Mouse (Mus musculus): Measurements from ENCODE around the gene Wnk2. TPM values are rescaled to one million over a fixed set of nuclear protein-coding genes. Genes with fewer than 3 reads are reported as not detected.

Wnk2 gene
- polyA plus RNA-seq, 1 experiment from 2014 or later: 0.36 TPM

DNA sequence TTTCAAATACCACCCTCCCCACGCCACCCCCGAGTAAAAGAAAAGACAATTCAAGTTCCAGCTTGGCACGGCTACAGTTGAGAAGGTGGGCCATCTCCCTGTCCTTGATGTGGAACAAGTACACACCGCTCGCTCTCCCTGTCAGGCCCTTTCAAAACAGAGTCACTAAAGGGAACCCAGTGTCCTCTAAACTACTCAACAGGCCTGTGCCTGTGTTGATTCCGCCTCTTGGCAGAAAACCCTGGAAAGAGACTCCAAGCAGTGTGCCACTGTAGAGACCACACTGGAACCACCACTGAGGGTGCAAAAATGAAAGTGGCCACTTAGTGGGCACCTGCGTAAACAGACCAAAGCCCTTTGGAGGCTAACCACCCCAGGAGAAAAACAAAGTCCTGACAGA, 4.5 kb downstream of the Wnk2 start:
- H3K4me3 ChIP-seq (ENCODE audit: low read depth, low read length): no peak overlapping the region
- peaks cover 3% of the 10 kb centered on the region; the same call in 1 of the 2 replicates for H3K4me1 ChIP-seq (ENCODE audit: insufficient read depth, low read depth, low read length)
- TF ChIP-seq EP300 (IDR thresholded peaks at IDR 0.05) (no peak), CTCF (IDR thresholded peaks at IDR 0.05) (no peak)
- H3K9ac ChIP-seq (replicated peaks; ENCODE audit: low read depth): no peak overlapping the region
- H3K27me3 ChIP-seq (replicated peaks; ENCODE audit: insufficient read depth, low read length): peaks cover 30% of the 10 kb centered on the region
- no peaks in the 10 kb centered on the region for H3K9me3 ChIP-seq (ENCODE audit: low read length)
- DNase-seq (ENCODE audit: low spot score) (no peak), ATAC-seq (no peak)
- H3K4me2 ChIP-seq (replicated peaks; ENCODE audit: low read depth, low read length): no peak overlapping the region
- no peaks in the 10 kb centered on the region for H3K36me3 ChIP-seq (ENCODE audit: insufficient read depth, low read length)
- no peak overlapping the region for H3K27ac ChIP-seq (ENCODE audit: low read length)
- 74% methylated on average over 7 of the region's 7 CpGs for WGBS

DNA sequence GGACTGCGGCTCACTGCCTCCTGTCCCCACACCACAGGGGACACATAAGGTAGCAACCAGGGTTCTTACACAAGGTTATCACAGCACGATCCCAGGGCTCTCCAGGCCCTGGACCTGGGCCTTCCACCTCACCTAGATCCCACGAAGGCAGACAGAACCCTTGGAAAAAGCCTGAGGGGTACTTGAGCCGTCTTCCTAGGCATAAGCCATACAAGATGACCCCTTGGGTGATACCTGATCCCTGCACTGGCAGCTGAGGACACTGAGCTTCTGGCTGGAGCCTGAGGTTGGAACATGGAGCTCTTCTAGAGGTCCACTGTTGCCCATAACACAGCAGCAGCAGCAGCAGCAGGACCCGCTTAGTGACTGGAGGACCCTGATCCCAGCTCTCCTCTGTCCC, 5.4 kb downstream of the Wnk2 start:
- no peak for TF ChIP-seq CTCF (IDR thresholded peaks at IDR 0.05)
- no peak for TF ChIP-seq EP300 (IDR thresholded peaks at IDR 0.05)
- Histone ChIP-seq H3K36me3 (ENCODE audit: insufficient read depth, low read length) (no peaks in the 10 kb centered on the region), H3K9ac (replicated peaks; ENCODE audit: low read depth) (no peak overlapping the region), H3K4me2 (replicated peaks; ENCODE audit: low read depth, low read length) (no peak overlapping the region), H3K27me3 (replicated peaks; ENCODE audit: insufficient read depth, low read length) (peaks cover 22% of the 10 kb centered on the region), H3K27ac (ENCODE audit: low read length) (no peak overlapping the region), H3K4me1 (ENCODE audit: insufficient read depth, low read depth, low read length) (peaks cover 1% of the 10 kb centered on the region; the same call in 1 of the 2 replicates), H3K9me3 (ENCODE audit: low read length) (no peaks in the 10 kb centered on the region), H3K4me3 (ENCODE audit: low read depth, low read length) (no peak overlapping the region)
- WGBS: 76% methylated on average over 5 of the region's 5 CpGs
- ATAC-seq (no peak), DNase-seq (ENCODE audit: low spot score) (no peak)

GRCm38 (mm10) chr13:49140567-49140966, 7.2 kb downstream of the Wnk2 start:
- Histone ChIP-seq H3K4me3 (ENCODE audit: low read depth, low read length) (no peak overlapping the region), H3K9me3 (ENCODE audit: low read length) (no peaks in the 10 kb centered on the region), H3K4me1 (ENCODE audit: insufficient read depth, low read depth, low read length) (no peaks in the 10 kb centered on the region), H3K27ac (ENCODE audit: low read length) (no peak overlapping the region), H3K4me2 (replicated peaks; ENCODE audit: low read depth, low read length) (no peak overlapping the region), H3K36me3 (ENCODE audit: insufficient read depth, low read length) (no peaks in the 10 kb centered on the region), H3K9ac (replicated peaks; ENCODE audit: low read depth) (no peak overlapping the region), H3K27me3 (replicated peaks; ENCODE audit: insufficient read depth, low read length) (peaks cover 6% of the 10 kb centered on the region; the same call in 1 of the 2 replicates)
- peak; percentile 55 for DNase-seq (ENCODE audit: low spot score)
- ATAC-seq: peak; percentile 74
- WGBS: 29% methylated on average over 4 of the region's 4 CpGs
- TF ChIP-seq CTCF (IDR thresholded peaks at IDR 0.05) (no peak), EP300 (IDR thresholded peaks at IDR 0.05) (no peak)

- H3K4me1 ChIP-seq (ENCODE audit: insufficient read depth, low read depth, low read length): no peaks in the 10 kb centered on the region
- H3K4me2 ChIP-seq (replicated peaks; ENCODE audit: low read depth, low read length): no peak overlapping the region
- no peaks in the 10 kb centered on the region for H3K9me3 ChIP-seq (ENCODE audit: low read length)
- DNase-seq (ENCODE audit: low spot score): no peak
- no peak overlapping the region for H3K27ac ChIP-seq (ENCODE audit: low read length)
- H3K4me3 ChIP-seq (ENCODE audit: low read depth, low read length): no peak overlapping the region
- TF ChIP-seq EP300 (IDR thresholded peaks at IDR 0.05) (no peak), CTCF (IDR thresholded peaks at IDR 0.05) (no peak)
- no peak for ATAC-seq
- no peaks in the 10 kb centered on the region for H3K27me3 ChIP-seq (replicated peaks; ENCODE audit: insufficient read depth, low read length)
- H3K9ac ChIP-seq (replicated peaks; ENCODE audit: low read depth): no peak overlapping the region
- H3K36me3 ChIP-seq (ENCODE audit: insufficient read depth, low read length): no peaks in the 10 kb centered on the region
- 87% methylated on average over 11 of the region's 11 CpGs for WGBS
Observed at GRCm38 (mm10) chr13:49134491-49134890, 13.3 kb downstream of the Wnk2 start.

- no peaks in the 10 kb centered on the region for H3K9me3 ChIP-seq (ENCODE audit: low read length)
- H3K9ac ChIP-seq (replicated peaks; ENCODE audit: low read depth): no peak overlapping the region
- no peaks in the 10 kb centered on the region for H3K27me3 ChIP-seq (replicated peaks; ENCODE audit: insufficient read depth, low read length)
- no peak overlapping the region for H3K27ac ChIP-seq (ENCODE audit: low read length)
- WGBS: 57% methylated on average over 4 of the region's 4 CpGs
- no peaks in the 10 kb centered on the region for H3K36me3 ChIP-seq (ENCODE audit: insufficient read depth, low read length)
- no peak overlapping the region for H3K4me3 ChIP-seq (ENCODE audit: low read depth, low read length)
- DNase-seq (ENCODE audit: low spot score) (no peak), ATAC-seq (no peak)
- H3K4me2 ChIP-seq (replicated peaks; ENCODE audit: low read depth, low read length): no peak overlapping the region
- TF ChIP-seq CTCF (IDR thresholded peaks at IDR 0.05): no peak
- TF ChIP-seq EP300 (IDR thresholded peaks at IDR 0.05): no peak
- no peaks in the 10 kb centered on the region for H3K4me1 ChIP-seq (ENCODE audit: insufficient read depth, low read depth, low read length)
Observed at GRCm38 (mm10) chr13:49133125-49133524, 14.7 kb downstream of the Wnk2 start.

DNA sequence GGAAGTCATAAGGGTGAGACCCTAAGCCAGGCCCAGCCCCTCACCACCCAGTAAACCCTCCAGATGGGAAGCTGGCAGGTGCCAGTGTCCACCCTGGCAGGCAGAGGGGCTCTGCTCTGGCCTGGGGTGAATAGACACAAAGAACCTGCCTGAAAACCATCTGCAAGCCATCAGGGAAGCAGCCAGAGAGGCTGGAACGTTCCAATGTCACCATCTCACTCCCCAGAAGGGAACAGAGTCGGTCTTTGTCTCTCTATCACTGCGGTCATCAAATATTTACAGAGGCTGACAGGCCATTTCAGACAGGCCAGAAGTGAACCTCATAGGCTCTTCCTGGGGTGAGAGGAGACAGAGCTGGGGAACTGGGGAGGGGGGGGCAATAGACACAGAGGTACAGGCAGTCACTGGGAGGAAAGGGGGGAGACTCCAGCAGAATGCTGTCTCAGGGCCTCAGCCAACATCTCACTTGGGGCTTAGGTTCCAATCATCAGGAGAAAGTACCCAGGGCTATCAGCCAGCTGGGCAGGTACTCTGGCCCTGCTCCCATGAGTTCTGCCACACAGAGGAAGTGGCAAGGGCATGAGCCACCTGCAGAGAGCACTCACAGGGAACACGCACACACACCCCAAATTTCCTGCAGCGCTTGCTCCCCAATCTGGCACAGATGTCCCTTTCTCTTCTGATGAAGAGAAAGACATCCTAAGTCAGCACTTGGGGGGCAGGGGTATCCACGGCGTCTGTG, 15.7 kb downstream of the Wnk2 start:
- Histone ChIP-seq H3K27me3 (replicated peaks; ENCODE audit: insufficient read depth, low read length) (no peaks in the 10 kb centered on the region), H3K9ac (replicated peaks; ENCODE audit: low read depth) (no peak overlapping the region), H3K4me1 (ENCODE audit: insufficient read depth, low read depth, low read length) (no peaks in the 10 kb centered on the region), H3K4me2 (replicated peaks; ENCODE audit: low read depth, low read length) (no peak overlapping the region), H3K27ac (ENCODE audit: low read length) (no peak overlapping the region), H3K4me3 (ENCODE audit: low read depth, low read length) (no peak overlapping the region), H3K9me3 (ENCODE audit: low read length) (no peaks in the 10 kb centered on the region), H3K36me3 (ENCODE audit: insufficient read depth, low read length) (no peaks in the 10 kb centered on the region)
- TF ChIP-seq EP300 (IDR thresholded peaks at IDR 0.05): no peak
- no peak for TF ChIP-seq CTCF (IDR thresholded peaks at IDR 0.05)
- ATAC-seq: no peak
- 56% methylated on average over 7 of the region's 7 CpGs for WGBS
- DNase-seq (ENCODE audit: low spot score): no peak

Data from lung, postnatal 0 days (tissue).